Mouse (Mus musculus) embryo, embryonic 10.5 days (tissue): ENCODE data around the gene Ddx19a.
"Not testable (repeated sequence)": the region's sequence is repeated elsewhere in the genome, so short reads cannot be mapped to it uniquely, and the experiment has no call there.

Source experiments
- DNase-seq: peaks from one replicate; pipeline ENCODE4 v3.0.0-alpha.2; 2015; ENCODE audit warnings: low spot score

Ddx19a gene

DNA sequence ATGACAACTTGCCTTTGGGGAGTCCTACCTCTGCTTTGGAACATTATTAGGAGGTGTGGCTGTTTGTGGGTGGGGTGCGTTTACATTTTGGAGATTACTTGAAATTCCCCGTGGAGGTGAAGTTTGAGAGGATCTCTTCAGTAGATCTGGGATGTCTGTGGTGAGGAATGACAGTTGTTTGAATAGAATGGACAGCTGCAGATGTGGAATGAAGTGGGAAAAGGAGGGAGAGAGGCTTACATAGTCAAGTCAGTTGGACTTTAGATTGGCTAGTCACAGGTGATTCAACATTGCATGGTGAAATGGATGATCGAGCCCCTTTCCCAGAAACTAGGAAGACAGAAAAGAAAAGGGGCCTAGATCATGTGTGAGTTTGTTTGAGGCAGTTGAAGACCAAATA lies 65.2 kb downstream of the Ddx19a start:
- no peak for DNase-seq

DNA sequence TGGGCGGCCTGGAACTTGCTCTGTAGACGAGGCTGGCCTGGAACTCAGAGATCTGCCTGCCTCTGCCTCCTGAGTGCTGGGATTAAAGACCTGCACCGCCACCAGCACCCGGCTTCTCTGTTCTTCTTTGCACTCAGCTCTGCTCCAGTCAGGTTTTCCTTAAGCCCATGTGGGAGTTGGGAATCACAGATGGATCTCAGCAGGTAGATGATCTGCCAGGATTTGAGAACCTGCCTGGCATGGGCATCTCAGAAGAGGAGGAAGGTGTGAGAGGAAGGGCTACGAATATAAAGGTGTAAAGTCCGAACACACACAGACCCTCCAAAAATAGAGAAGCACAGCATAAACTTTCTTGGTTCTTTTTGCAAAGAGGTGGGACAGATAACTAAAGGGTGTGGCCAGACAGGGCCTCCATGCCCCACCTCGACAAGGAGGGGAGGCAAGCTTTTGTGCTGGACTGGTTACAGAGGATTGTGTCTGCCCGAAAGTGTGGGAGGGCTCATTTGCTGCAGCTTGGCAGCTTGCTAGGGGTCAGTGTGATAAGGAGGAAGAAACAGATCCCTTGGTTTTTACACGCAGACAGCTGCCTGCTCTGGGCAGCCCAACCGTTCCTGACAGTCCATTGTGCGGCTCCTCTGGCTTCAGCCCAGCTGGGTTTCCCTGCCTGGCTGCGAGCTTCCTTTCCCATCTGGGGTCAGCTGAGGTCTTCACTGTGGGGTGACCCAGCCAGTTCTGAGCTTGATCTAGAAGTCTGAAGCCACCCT lies 66.2 kb downstream of the Ddx19a start:
- DNase-seq = peak; percentile 25

DNA sequence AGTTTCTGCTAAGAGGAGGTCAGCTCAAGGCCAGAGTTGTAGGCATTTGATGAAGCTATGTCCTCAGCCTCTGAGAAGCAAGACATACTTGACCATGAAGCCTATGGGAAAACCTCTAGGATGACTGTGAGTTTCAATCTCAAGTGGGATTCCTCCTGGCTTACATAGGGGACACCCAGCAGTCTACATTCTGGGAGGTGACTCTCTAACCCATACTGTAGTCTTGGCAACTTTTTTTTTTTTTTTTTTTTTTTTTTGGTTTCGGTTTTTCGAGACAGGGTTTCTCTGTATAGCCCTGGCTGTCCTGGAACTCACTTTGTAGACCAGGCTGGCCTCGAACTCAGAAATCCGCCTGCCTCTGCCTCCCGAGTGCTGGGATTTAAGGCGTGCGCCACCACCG lies 67.9 kb downstream of the Ddx19a start:
- DNase-seq = not testable (repeated sequence)

DNA sequence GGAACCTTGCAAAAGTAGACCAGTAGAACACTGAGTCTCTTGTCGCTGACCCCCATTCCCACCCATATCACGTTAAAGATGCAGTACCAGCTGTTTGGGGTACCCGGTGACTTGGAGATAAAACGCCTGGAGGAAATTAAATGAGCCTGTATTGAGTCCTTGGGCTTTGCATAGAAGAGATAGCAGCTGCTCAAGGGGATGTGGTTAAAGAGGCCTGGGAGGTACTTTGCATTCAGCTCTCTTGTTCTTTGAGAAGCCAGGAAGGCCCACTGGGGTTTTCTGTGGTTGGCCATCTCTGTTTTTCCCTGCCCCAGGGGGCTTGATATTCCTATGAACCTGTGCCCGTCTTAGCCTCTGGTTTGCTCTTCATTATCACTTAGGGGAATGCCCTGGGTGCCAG lies 68.5 kb downstream of the Ddx19a start:
- DNase-seq = no peak

DNA sequence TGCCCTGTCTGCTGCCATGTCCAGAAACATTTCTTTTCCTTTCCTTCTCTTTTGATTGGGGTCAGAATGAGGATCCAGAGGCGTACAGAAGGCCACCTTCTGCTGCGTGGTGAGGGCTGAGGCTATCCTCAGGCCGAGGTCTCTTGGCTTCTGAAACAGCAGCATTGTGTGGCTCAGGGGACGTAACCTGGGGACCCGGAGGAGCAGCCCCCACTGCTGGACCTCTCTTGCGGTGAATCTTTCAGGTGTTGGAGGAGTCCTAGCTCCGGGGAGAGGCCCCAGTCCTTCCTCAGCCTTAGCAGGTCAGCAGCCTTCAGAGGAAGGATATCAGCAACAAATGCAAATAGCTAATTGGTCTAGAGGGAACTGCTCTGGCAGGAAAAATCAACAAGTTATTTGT lies 69.2 kb downstream of the Ddx19a start:
- DNase-seq = no peak

DNA sequence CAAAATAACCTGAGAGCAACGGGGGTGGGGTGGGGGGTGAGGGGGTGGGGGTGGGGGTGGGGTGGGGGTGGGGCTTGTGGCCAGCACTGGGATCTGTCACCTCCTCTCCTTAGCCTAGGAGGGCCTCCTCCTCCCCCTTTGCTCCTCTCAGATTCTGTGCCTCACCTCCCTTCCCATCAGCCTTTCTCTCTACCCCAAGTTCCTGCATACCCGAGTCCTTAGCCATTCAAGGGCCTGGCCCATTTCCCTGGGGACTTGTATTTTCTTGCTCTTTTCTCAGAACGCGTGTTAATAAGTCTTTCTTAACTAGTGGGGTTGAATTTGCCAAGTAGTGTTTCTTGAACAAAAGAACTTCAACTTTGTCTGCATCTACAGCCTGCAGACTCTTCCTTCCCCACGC lies 70.9 kb downstream of the Ddx19a start:
- DNase-seq = no peak

DNA sequence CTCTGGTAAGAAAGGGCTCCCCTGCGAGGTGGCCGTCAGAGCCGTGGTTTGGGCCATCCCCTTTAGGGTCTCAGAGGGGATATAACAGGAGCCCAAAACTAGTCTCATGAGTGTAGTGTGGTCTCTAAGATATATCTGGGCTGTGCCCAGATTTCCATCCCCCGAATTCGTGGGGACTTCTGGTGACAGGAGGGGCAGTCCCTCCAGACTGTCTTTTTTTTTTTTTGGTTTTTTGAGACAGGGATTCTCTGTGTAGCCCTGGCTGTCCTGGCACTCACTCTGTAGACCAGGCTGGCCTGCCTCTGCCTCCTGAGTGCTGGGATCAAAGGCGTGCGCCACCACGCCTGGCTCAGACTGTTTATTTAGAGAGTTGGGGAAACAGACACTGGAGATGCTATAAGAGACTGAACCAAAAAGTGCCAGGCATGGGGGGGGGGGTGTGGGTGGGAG lies 71.9 kb downstream of the Ddx19a start:
- no peak for DNase-seq
